Mouse (Mus musculus): ENCODE measurements around the gene Depp1. TPM values are rescaled to one million over a fixed set of nuclear protein-coding genes. Genes with fewer than 3 reads are reported as not detected.
"Not testable (repeated sequence)": the region's sequence is repeated elsewhere in the genome, so short reads cannot be mapped to it uniquely, and the experiment has no call there.

Depp1 gene
- total RNA-seq (2014; rRNA removed; ENCODE audit: low replicate concordance) (169 and 347 TPM in 2 replicates), polyA plus RNA-seq (2015; fragmentation: Nextera tagmentation; extraction: Ambion mirVana) (41.3 and 49.6 TPM in 2 replicates)

GRCm38 (mm10) chr6:116650406-116650805 is at the start of gene Depp1:
TSS of gene Depp1 (plus strand) at chr6:116650609.
- Histone ChIP-seq H3K9ac (replicated peaks; ENCODE audit: low read depth, low read length) (peak within 1 kb of the TSS; percentile 79), H3K36me3 (replicated peaks; ENCODE audit: control insufficient read depth, insufficient read depth, low read length) (peaks cover 13% of the 10 kb centered on the region; the same call in 1 of the 2 replicates), H3K9me3 (replicated peaks; ENCODE audit: control insufficient read depth, low read length) (no peaks in the 10 kb centered on the region), H3K27me3 (ENCODE audit: control insufficient read depth, insufficient read depth, low read length) (no peaks in the 10 kb centered on the region), H3K27ac (ENCODE audit: low read depth) (peak within 1 kb of the TSS; percentile 94), H3K4me2 (ENCODE audit: low read depth, low read length) (peak within 1 kb of the TSS; percentile 73), H3K4me1 (ENCODE audit: control insufficient read depth, insufficient read depth) (peaks cover 27% of the 10 kb centered on the region), H3K4me3 (ENCODE audit: low read depth, low read length) (peak within 1 kb of the TSS; percentile 56)
- no peak; the same call in 1 of the 2 replicates for TF ChIP-seq EP300 (IDR thresholded peaks at IDR 0.05; ENCODE audit: low read depth)
- no peak for TF ChIP-seq CTCF (IDR thresholded peaks at IDR 0.05; ENCODE audit: low read depth)
- 5% methylated on average over 6 of the region's 6 CpGs for WGBS
- ATAC-seq (ENCODE audit: insufficient read depth, low read depth) (peak; percentile 60), DNase-seq (ENCODE audit: low spot score) (peak; percentile 71)

GRCm38 (mm10) chr6:116600969-116601368 is 49.4 kb upstream of the Depp1 start:
- not testable (repeated sequence) for H3K4me2 ChIP-seq (ENCODE audit: low read depth, low read length); DNase-seq (ENCODE audit: low spot score); H3K27me3 ChIP-seq (ENCODE audit: control insufficient read depth, insufficient read depth, low read length); H3K9me3 ChIP-seq (replicated peaks; ENCODE audit: control insufficient read depth, low read length); ATAC-seq (ENCODE audit: insufficient read depth, low read depth); H3K4me1 ChIP-seq (ENCODE audit: control insufficient read depth, insufficient read depth); H3K4me3 ChIP-seq (ENCODE audit: low read depth, low read length); H3K27ac ChIP-seq (ENCODE audit: low read depth); H3K9ac ChIP-seq (replicated peaks; ENCODE audit: low read depth, low read length); H3K36me3 ChIP-seq (replicated peaks; ENCODE audit: control insufficient read depth, insufficient read depth, low read length)

- DNase-seq (ENCODE audit: low spot score) (no peak), ATAC-seq (ENCODE audit: insufficient read depth, low read depth) (no peak)
- H3K4me2 ChIP-seq (ENCODE audit: low read depth, low read length), result no peak overlapping the region
- no peaks in the 10 kb centered on the region for H3K9me3 ChIP-seq (replicated peaks; ENCODE audit: control insufficient read depth, low read length)
- no peak overlapping the region for H3K27ac ChIP-seq (ENCODE audit: low read depth)
- no peak overlapping the region for H3K4me3 ChIP-seq (ENCODE audit: low read depth, low read length)
- TF ChIP-seq EP300 (IDR thresholded peaks at IDR 0.05; ENCODE audit: low read depth) (no peak), CTCF (IDR thresholded peaks at IDR 0.05; ENCODE audit: low read depth) (peak; percentile 25; the same call in 1 of the 2 replicates)
- no peaks in the 10 kb centered on the region for H3K4me1 ChIP-seq (ENCODE audit: control insufficient read depth, insufficient read depth)
- 21% methylated on average over 4 of the region's 4 CpGs for WGBS
- H3K27me3 ChIP-seq (ENCODE audit: control insufficient read depth, insufficient read depth, low read length), result no peaks in the 10 kb centered on the region
- H3K36me3 ChIP-seq (replicated peaks; ENCODE audit: control insufficient read depth, insufficient read depth, low read length), result no peaks in the 10 kb centered on the region
- H3K9ac ChIP-seq (replicated peaks; ENCODE audit: low read depth, low read length), result no peak overlapping the region
Observed at GRCm38 (mm10) chr6:116607230-116607629, 43.2 kb upstream of the Depp1 start.

- H3K4me2 ChIP-seq (ENCODE audit: low read depth, low read length), result no peak overlapping the region
- no peaks in the 10 kb centered on the region for H3K9me3 ChIP-seq (replicated peaks; ENCODE audit: control insufficient read depth, low read length)
- no peak overlapping the region for H3K27ac ChIP-seq (ENCODE audit: low read depth)
- H3K27me3 ChIP-seq (ENCODE audit: control insufficient read depth, insufficient read depth, low read length), result no peaks in the 10 kb centered on the region
- ATAC-seq (ENCODE audit: insufficient read depth, low read depth), result peak; percentile 70
- no peak for DNase-seq (ENCODE audit: low spot score)
- TF ChIP-seq EP300 (IDR thresholded peaks at IDR 0.05; ENCODE audit: low read depth) (no peak), CTCF (IDR thresholded peaks at IDR 0.05; ENCODE audit: low read depth) (no peak)
- no peak overlapping the region for H3K9ac ChIP-seq (replicated peaks; ENCODE audit: low read depth, low read length)
- no peaks in the 10 kb centered on the region for H3K36me3 ChIP-seq (replicated peaks; ENCODE audit: control insufficient read depth, insufficient read depth, low read length)
- 0 out of 2 replicates have a peak, but pooled peaks cover 8% of the 10 kb centered on the region for H3K4me1 ChIP-seq (ENCODE audit: control insufficient read depth, insufficient read depth)
- 48% methylated on average over 2 of the region's 2 CpGs for WGBS
- no peak overlapping the region for H3K4me3 ChIP-seq (ENCODE audit: low read depth, low read length)
Observed at GRCm38 (mm10) chr6:116615719-116616118, 34.7 kb upstream of the Depp1 start.

- TF ChIP-seq EP300 (IDR thresholded peaks at IDR 0.05; ENCODE audit: low read depth) (no peak), CTCF (IDR thresholded peaks at IDR 0.05; ENCODE audit: low read depth) (peak; percentile 30)
- DNase-seq (ENCODE audit: low spot score) (no peak), ATAC-seq (ENCODE audit: insufficient read depth, low read depth) (no peak)
- no peaks in the 10 kb centered on the region for H3K9me3 ChIP-seq (replicated peaks; ENCODE audit: control insufficient read depth, low read length)
- 0 out of 2 replicates have a peak, but pooled peaks cover 8% of the 10 kb centered on the region for H3K4me1 ChIP-seq (ENCODE audit: control insufficient read depth, insufficient read depth)
- no peaks in the 10 kb centered on the region for H3K27me3 ChIP-seq (ENCODE audit: control insufficient read depth, insufficient read depth, low read length)
- H3K36me3 ChIP-seq (replicated peaks; ENCODE audit: control insufficient read depth, insufficient read depth, low read length), result no peaks in the 10 kb centered on the region
- H3K27ac ChIP-seq (ENCODE audit: low read depth), result no peak overlapping the region
- H3K9ac ChIP-seq (replicated peaks; ENCODE audit: low read depth, low read length), result no peak overlapping the region
- no peak overlapping the region for H3K4me3 ChIP-seq (ENCODE audit: low read depth, low read length)
- H3K4me2 ChIP-seq (ENCODE audit: low read depth, low read length), result no peak overlapping the region
Observed at GRCm38 (mm10) chr6:116618073-116618472, 32.3 kb upstream of the Depp1 start.

DNA sequence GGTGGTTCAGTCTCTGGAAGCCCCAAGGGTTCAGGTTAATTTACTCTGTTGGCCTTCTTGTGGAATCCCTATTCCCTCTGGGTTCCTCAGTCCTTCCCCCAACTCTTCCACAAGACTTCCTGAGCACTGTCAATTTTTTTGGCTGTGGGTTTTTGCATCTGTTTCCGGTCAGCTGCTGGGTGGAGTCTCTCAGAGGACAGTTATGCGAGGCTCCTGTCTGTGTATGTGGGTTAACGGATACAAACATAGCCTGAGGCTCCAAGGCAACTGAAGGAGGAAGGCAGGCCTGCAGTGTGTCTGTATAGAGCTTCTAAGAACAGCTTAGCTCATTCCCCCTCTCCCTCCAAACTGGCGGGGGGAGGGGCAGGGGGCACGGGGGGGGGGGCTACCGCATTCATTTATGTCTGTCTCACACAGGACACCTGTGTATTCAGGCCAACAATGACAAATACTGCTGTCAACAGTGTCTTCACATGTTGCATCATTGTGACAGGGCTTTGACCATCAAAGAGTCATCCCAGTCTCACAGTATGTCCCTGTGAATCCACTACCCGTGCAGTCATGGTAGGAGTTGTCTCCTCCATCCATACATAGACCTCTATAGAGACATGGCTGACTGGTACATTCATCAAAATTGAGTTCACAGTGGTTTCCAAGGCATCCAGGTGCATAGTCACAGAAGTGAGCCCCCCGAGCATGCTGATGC is 28.9 kb upstream of the Depp1 start:
- H3K9ac ChIP-seq (replicated peaks; ENCODE audit: low read depth, low read length), result no peak overlapping the region
- H3K27me3 ChIP-seq (ENCODE audit: control insufficient read depth, insufficient read depth, low read length), result no peaks in the 10 kb centered on the region
- H3K27ac ChIP-seq (ENCODE audit: low read depth), result no peak overlapping the region
- no peaks in the 10 kb centered on the region for H3K9me3 ChIP-seq (replicated peaks; ENCODE audit: control insufficient read depth, low read length)
- no peaks in the 10 kb centered on the region for H3K4me1 ChIP-seq (ENCODE audit: control insufficient read depth, insufficient read depth)
- DNase-seq (ENCODE audit: low spot score) (no peak), ATAC-seq (ENCODE audit: insufficient read depth, low read depth) (no peak)
- peaks cover 13% of the 10 kb centered on the region for H3K36me3 ChIP-seq (replicated peaks; ENCODE audit: control insufficient read depth, insufficient read depth, low read length)
- TF ChIP-seq CTCF (IDR thresholded peaks at IDR 0.05; ENCODE audit: low read depth) (no peak), EP300 (IDR thresholded peaks at IDR 0.05; ENCODE audit: low read depth) (no peak)
- WGBS, result 56% methylated on average over 8 of the region's 8 CpGs
- H3K4me2 ChIP-seq (ENCODE audit: low read depth, low read length), result no peak overlapping the region
- H3K4me3 ChIP-seq (ENCODE audit: low read depth, low read length), result no peak overlapping the region

GRCm38 (mm10) chr6:116626417-116626816 is 24.0 kb upstream of the Depp1 start:
- H3K9ac ChIP-seq (replicated peaks; ENCODE audit: low read depth, low read length); H3K4me2 ChIP-seq (ENCODE audit: low read depth, low read length); H3K27me3 ChIP-seq (ENCODE audit: control insufficient read depth, insufficient read depth, low read length); H3K4me1 ChIP-seq (ENCODE audit: control insufficient read depth, insufficient read depth); H3K27ac ChIP-seq (ENCODE audit: low read depth); H3K9me3 ChIP-seq (replicated peaks; ENCODE audit: control insufficient read depth, low read length); DNase-seq (ENCODE audit: low spot score); ATAC-seq (ENCODE audit: insufficient read depth, low read depth); H3K4me3 ChIP-seq (ENCODE audit: low read depth, low read length): not testable (repeated sequence)
- WGBS, result 97% methylated on average over 9 of the region's 9 CpGs
- peaks cover 13% of the 10 kb centered on the region for H3K36me3 ChIP-seq (replicated peaks; ENCODE audit: control insufficient read depth, insufficient read depth, low read length)

Data from heart, postnatal 0 days (tissue).